Mouse (Mus musculus) heart, postnatal 14 days (tissue): ENCODE measurements around the gene Prtg. TPM values are rescaled to one million over a fixed set of nuclear protein-coding genes. Genes with fewer than 3 reads are reported as not detected.

Experiments
- DNase-seq, 2 experiments: peaks; one replicate each; pipeline ENCODE4 v3.0.0; 2021 to 2022
- intact Hi-C: fragments of 180-260 bp; cut with DNase I; formaldehyde crosslinking; loops from one replicate; pipeline ENCODE4 v1.15.1; 2025
- long read RNA-seq, 2 experiments: library from polyadenylated mRNA; stranded (forward); transcript quantifications; one replicate each; pipeline ENCODE4 v2.0.0; 2021
- total RNA-seq, 2 experiments: library from RNA; stranded (reverse); gene quantifications; 2 replicates each; pipeline ENCODE4 v1.2.3; 2021

Gene Prtg
- total RNA-seq, result under 1 TPM; 0.12 to 0.14 TPM
- long read RNA-seq, experiment 1, result 0 reads
- long read RNA-seq, experiment 2, full-length matches to known transcripts, result 1 of 1 reads
- long read RNA-seq, experiment 2, partial matches to known transcripts, result 0 of 1 reads
- long read RNA-seq, experiment 2, other reads (novel, unspliced or antisense), result 0 of 1 reads

DNA sequence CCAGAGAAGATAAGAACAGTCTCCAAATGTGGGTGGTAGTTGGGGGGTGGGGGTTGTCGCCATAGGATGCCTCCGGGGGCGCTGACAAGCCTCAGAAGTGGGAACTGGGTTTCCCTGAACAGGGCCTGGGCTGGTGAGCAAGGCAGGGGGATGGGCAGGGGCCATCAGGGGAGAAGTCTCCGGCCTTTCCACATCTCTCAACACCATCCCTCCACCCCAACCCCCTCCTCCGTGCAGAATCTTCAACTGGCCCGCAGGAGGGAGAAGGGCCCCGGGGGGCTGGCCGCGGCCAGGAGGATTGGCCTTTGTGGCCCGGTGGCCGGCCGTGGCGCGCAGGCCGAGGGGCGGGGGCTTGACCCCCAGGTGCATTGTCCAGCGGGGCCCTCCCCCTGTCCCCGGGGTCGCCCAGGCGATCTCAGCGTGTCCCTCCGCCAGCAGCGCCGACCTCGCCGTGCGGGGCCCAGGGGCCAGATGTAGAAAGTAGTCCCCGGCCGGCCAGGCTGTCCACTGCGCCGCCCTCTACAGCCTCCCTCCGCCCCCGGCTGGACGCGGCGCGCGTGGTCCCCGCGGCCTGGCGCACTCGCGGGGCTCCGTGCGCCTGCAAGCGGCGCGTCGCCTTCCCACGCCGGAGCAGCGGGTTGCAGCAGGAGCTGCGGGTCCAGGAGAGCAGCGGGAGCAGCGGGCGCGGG, at the start of gene Prtg:
Gene Prtg (plus strand): TSS at position 144 of the 689 bp plus-strand sequence.
- peak; percentile 38 to 47 for DNase-seq
- intact Hi-C loops, result loop anchor here (2.0 to 5.0 kb wide), 2 partner anchors 40 to 74 kb away; no protein-coding TSS in a partner anchor

DNA sequence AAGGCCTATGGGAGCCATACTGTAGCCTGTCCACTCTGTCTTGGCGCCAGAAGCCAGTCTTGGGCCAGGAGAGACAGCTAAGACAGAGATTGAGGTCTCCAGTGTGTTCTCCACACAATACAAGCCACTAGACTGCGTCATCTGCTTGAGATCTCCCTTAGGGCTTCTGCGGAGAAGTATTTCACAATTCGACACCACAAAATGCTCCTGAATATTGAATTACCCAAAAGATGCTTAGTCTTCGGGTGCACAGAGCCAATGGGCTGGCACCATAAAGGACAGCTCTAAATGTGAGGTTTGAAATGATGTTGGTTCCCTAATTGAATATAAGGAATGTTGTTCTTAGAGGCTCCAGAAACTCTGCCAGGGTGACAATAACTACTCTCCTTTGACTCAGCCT, 49.5 kb upstream of the Prtg start:
- DNase-seq, result no peak
- intact Hi-C loops, result no loop called here

DNA sequence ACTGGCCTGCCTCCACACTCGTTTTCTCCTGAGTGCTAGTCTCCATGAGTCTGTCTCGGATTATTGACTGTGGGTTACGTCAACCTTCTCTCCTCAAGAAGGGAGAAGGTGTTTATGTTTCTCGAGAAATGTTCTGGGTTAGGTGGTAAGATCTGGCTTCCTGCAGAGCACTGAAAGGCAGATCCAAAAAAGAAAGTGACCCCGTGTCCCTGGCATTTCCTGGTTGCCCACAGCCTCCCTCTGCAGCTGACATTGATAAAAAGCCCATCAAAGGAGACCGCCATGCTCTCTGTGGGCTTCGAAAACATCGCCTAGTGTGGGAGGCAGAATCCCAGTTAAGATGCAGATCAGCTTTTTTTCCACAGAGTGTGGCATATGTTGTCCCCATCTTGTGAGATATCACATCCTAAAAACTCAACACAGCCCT, 48.0 kb upstream of the Prtg start:
- intact Hi-C loops, result no loop called here
- DNase-seq, result no peak

DNA sequence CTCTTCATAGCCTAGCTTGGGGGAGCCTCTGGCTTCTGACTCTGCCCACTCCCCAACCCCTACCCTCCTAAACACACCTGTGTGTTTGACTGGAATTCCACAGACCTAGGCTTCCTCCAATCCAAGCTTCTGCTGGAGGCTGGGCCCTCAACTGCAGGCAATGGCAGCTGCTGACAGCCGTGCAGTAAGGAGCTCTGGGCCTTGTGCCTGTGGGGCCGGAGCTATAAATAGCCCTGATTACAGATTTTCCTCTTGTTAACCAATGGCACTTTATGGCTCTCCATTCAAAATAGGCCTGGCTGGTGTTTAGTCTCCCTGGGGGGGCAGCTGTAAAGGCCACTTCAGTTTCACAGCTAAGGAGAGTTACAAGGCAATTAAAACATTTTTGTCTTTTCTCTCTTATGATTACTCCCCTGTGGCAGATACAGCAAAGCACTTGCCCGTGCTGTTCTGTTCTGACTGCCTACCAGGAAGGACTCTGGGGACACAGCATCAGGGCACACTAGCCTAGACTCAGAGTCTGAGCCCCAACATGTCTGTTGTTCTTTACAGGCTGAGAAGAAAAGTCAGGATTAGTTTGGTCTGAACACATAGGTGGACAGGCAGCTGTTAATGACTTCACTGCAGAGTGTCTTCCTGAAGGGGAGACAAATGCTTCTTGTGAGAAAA, 43.5 kb upstream of the Prtg start:
- DNase-seq, result peak; percentile 52 to 70
- intact Hi-C loops, result no loop called here

DNA sequence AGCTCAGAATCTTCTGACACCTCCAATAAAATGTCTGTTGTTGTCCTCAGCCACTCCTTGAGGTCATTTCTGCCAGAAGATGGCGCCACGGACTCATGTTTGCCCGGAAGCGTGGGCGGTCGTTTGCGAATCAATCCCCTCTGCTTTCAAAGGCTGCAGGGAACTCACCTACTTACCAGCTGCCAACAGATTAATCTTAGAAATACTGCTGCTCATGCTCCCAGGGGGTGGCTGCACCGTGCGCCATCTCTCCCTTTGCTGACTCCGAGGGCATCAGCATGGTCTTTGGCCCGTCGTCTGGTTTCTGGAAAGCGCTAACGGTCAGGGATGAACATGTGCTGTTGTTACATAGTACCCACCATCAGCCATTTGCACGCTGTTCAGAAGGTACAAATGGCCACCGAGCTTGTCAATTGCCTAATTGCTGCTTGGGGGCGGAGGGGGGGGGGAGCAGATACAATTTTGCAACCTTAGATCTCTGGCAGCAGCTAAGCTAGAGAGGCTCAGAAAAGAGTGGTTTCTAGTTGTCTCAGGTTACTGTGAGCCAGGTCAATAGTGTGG, 39.8 kb upstream of the Prtg start:
- intact Hi-C loops, result loop anchor here (1.0 to 5.0 kb wide), 2 partner anchors 40 to 117 kb away; partner anchors contain the start of gene Prtg
- DNase-seq, result peak; percentile 88 to 94

DNA sequence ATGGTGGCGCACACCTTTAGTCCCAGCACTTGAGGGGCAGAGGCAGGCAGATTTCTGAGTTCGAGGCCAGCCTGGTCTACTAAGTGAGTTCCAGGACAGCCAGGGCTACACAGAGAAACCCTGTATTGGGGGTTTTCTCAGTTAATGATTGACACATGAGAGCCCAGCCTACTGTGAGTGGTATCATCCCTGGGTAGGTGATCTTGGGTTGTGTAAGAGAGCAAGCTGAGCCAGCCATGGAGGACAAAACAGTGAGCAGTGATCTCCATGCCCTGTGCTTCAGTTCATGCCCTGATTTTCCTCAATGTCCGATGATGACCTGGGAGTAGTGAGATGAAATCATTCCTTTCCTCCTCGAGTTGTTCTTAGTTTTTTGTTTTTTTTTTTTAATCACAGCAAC, 31.7 kb upstream of the Prtg start:
- no peak for DNase-seq
- intact Hi-C loops, result no loop called here

DNA sequence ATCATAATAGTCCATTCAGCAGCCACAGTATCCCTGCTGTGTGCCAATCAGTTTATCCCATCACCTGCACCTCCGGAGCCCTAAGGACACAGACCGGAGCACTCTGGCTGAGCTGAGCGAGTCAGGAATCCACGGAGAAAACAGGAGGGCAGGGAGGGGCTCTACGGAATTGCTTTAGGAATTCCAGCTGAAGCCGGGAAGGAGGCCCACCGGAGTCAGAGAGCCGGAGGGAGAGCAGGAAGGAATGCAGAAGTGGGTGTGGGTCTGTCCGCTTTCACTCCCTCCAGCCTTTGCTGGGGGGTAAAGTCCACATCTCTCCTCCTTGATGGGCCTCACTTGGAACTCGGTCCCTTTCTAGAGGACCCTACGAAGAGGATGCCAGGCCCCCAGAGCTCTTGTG, 27.7 kb upstream of the Prtg start:
- DNase-seq, result no peak
- intact Hi-C loops, result no loop called here

DNA sequence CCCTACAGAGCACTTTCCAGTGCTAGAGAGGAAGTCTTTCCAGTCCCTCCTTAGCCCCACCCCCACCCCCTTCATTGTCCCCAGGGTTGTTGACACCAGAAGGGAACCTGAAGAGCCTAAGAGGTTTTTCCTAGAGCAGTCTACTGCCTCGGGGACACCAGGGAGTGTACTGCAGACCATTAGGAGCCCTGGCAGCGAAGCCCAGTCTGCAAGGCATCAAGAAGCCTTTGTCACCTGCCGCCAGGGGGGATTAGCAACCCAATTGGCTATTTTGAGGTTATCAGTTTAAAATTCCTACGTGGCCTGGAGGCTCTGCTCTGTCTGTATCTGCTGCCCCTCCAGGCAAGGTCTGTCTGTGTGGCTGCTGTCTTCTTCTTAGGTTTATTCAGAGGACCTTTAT, 26.9 kb upstream of the Prtg start:
- intact Hi-C loops, result no loop called here
- no peak for DNase-seq

DNA sequence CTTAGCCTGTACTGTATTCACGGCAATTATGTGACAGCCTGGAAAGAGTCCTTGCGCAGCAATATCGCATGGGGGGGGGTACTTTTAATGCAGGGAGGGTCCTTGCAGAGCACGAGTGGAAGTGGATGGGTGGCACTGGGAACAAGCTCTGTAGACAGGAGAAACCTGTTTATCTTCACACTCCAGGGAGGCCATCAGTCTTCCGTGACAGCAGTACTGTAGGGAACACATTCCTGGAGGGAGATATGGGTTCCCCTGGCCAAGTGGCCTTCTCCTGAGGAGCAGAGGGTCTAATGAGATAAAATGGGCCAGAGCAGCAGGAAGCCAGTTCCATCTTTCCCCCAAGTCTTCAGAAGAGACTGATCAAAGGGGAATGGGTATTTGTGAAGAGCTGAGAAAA, 26.0 kb upstream of the Prtg start:
- DNase-seq, result no peak
- intact Hi-C loops, result no loop called here

DNA sequence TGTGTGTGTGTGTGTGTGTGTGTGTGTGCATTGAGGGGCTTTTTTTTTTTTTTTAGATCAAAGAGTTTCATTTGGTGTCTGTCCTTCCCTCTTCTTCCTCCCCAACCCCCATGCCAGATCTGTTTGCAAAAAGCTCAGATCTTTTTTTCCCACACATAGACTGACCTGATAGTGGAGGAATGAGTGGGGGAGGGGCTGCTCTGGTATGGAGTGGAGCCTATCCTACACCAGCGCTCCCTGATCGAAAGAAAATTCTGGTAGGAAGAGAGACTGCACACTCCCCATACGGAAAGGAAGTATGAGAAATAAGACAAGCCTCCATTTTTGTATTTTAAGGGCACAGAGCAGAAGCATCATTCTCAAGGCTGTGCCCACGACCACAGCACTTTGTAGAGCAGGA, 25.2 kb upstream of the Prtg start:
- DNase-seq, result no peak
- intact Hi-C loops, result no loop called here

DNA sequence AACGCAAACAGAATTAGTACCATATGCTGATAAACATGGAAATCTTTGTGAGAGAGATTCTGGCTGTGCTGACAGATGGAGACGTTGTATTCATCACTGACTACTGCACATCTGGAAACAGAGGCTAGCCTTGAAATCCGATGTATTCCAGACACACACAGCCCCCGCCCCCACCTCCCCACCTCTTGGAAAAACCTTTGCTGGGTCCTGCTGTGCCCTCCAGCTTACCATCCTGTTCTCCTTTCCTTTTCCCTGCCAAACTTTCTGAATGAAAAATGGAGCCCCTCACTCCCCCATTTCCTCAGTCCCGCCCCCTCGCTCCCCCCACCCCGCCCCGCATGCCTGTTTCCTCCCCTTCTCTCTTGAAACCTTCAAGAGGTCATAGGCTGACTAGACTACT, 24.6 kb upstream of the Prtg start:
- intact Hi-C loops, result no loop called here

DNA sequence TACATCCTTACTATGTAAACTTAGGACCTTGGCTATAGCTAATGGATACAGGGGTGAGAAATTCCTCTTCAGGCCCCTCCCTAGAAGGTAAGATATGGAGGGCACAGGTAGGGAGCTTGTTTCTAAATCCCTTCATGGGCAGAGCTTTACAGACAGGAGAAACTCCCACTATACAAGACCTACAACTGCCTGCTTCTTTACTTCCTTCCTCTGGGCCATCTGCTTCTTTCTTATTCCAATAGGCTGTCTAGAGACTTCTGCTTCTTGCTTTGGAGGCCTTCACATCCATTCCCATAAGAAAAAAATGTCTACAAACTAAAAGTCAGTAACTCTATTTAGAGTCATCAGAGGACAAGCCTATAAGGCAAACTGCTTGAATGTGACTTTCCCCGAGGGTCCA, 18.9 kb upstream of the Prtg start:
- intact Hi-C loops, result no loop called here
- DNase-seq, result no peak

More for the DNA sequence above, 24.6 kb upstream of the Prtg start:
- DNase-seq, result no peak

DNA sequence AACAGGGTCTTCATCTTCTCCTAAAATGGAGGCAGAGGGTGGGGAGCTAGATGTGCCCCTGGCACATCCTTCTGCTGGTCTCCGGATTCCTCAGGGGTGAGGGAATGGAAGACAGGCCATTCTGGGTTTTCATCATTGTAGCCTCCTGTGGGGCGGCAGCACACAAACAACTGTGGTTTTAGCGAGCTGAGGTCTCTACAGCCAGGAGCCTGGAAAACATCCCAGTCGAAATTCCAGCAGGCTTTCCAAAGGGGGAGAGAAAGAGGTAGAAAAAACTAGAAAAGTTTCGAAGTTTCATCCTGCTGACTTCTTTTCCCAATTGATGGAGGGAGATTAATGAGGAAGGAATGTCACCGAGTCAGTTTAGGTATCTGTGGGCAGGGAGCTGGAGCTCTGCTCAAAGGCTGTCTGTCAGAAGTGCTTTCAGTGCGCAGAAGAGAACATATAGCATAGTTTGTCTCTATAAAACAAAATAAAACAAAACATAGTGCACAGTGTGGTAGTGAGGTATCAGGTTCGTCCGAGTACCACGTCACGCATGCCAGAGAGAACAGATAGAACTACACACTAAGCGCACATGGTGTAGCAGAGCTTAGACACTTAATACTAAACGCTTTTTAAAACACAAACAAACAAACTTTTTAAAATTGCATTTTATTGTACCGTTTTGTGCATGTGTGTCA, 16.0 kb upstream of the Prtg start:
- intact Hi-C loops, result no loop called here
- no peak for DNase-seq

DNA sequence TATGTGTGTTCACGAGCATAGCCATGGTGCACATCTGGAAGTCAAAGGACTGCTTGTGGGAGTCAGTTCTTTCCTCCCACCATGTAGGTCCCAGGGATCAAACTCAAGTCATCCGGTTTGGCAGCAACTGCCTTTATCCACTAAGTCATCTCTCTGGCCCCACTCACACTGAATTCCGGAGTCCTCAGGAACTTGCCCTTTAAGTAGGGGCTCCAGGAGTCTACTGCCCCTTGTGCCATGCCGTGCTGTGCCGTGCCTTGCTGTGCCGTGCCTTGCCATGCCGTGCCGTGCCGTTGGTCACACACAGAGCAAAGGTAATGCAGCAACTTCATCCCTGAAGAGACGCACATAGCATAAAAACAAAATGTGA, 15.5 kb upstream of the Prtg start:
- intact Hi-C loops, result no loop called here
- DNase-seq, result no peak

DNA sequence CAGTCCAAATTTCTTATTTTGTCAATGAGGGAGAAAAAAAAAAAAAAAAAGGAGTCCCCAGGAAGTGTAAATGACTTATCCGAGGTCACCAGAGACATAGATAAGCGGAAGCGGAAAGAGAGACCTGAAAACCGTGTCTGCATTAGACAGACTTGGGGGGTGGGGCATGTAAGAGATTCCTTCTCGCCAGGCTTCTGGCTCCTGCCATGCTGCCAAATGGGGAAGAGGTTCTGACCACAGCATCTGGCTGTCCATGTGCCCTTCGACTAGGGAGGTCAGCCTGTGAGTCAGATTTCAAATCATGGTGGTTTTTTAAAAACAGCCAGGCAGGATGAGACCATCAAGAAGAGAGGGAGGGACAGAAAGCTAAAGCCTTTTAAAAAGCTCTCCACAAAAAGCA, 15.0 kb upstream of the Prtg start:
- peak in 1 of 2 experiments; percentile 35 for DNase-seq
- intact Hi-C loops, result no loop called here

DNA sequence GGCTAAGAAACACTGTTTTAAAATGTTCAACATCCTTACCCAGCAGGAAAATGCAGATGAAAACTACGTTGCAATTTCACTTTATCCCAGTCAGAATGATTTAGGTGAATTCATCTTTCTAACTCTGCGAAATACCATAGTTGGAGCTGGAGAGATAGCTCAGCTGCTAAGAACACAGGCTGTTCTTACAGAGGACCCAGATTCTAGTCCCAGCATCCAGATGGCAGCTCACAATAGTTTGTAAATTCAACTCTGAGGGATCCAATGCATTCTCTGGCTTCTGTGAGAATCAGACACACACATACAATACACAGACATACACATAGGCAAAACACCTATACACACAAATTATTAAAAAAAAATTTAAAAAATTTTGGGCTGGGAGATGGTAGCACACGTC, 11.4 kb upstream of the Prtg start:
- intact Hi-C loops, result no loop called here
- DNase-seq, result no peak

DNA sequence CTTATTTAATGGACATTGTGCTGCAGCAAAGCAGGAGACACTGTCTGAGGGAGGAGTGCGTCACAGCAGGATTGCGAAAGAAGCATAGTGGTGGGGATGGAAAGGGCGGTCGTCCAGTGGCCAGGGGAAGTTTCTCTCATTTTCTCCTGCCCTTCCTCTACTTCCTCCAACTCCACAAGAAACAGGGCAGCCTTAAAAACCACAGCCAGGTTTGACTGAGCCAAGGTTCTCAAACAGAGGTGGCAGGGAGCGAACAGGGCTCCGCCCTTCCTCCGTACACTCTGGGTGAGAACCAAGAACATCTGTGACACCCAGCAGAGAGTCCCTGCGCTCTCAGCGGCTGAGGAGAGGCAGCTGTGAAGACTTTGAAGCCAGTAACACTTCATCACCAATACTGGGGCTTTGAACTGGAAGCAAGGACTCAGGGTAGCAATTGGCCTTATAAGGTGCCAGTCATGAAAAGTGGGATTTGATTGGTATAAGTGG, 9.5 kb upstream of the Prtg start:
- intact Hi-C loops, result no loop called here
- peak; percentile 67 for DNase-seq

DNA sequence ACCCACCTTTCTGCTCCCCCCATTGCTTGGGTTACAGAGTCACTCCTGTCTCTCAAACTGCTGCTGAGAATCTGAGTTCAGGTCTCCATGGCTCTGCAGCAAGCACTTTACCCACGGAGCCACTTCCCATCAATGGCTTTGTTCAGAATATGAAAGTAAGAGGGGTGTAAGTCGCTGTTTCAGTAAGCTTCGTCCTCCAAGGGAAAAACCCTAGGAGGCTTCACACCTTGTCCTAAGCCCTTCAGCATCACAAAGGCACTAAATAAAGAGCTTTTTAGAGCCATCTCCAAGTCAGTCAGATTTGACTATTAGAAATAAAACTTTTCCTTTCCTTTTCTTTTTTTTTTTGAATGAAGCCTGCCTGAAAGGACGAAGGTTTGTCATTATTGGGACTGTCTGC, 3.4 kb upstream of the Prtg start:
- intact Hi-C loops, result no loop called here
- DNase-seq, result no peak

DNA sequence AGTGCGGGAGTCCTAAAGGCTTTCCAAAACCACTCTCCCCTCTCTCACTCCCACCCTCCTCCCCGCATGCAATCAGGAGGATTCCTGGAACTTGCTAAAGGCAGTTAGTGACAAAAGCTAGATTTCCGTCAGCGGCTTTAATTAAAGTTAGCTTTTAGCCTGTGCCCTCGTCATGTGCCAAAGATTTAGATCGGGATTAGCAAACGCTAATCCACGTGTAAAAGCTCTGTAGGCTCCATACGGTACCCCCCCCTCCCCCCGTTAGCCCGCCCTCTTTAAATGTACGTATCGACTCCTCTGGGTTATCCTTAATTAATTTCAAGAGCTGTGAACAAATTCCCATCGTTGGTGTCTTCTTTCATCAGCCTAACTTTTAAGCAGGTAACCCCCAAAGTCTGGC, 528 bp upstream of the Prtg start:
- no peak for DNase-seq
- intact Hi-C loops, result loop anchor here (2.0 to 5.0 kb wide), 2 partner anchors 39 to 75 kb away; no protein-coding TSS in a partner anchor

DNA sequence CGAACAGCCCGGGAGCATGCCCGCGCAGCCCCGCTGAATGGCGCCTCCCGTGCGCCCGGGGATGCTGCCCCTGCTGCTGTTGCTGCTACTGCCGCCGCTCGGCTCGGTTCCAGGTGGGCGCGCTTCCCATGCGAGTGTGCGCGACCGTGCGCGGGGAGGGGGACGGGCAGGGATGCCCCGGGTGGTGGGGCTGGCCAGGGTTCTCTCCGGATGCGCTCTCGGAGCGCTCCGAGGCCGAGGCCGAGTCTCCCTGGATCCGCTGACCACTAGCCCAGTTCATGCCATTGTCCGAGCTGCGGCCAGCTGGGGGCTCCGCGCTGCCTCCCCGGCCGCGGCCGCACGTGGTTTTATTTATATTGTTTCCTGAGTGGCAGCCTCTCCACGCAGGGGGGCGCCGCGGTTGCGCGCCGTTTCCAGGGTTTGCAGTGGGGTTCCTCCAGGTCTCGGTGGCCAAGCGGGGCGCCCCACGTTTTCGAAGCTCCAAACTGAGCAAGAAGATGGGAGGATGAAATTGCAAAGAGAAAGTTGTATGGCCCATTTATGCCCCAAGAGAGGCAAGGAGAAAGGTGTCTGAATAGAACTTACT, 839 bp downstream of the Prtg start:
- DNase-seq, result peak; percentile 50 to 53
- intact Hi-C loops, result loop anchor here (2.0 to 5.0 kb wide), 2 partner anchors 40 to 73 kb away; no protein-coding TSS in a partner anchor
